Mouse (Mus musculus) liver, embryonic 14.5 days (tissue): ENCODE data around the gene Lpin1.

ENCODE experiments used
- CTCF ChIP-seq: IDR thresholded peaks from 2 replicates; pipeline ENCODE4 v1.5.1; 2016; ENCODE audit warnings: antibody characterized with exemption, low read depth, control low read depth
- EP300 ChIP-seq: IDR thresholded peaks from 2 replicates; pipeline ENCODE4 v1.6.1; 2016; ENCODE audit warnings: antibody characterized with exemption, low read depth

GRCm38 (mm10) chr12:16580306-16580705 lies 30.5 kb downstream of the Lpin1 start:
- TF ChIP-seq CTCF (no peak), EP300 (no peak)
